Mouse (Mus musculus): ENCODE data around the gene Gan.

Gan gene

DNA sequence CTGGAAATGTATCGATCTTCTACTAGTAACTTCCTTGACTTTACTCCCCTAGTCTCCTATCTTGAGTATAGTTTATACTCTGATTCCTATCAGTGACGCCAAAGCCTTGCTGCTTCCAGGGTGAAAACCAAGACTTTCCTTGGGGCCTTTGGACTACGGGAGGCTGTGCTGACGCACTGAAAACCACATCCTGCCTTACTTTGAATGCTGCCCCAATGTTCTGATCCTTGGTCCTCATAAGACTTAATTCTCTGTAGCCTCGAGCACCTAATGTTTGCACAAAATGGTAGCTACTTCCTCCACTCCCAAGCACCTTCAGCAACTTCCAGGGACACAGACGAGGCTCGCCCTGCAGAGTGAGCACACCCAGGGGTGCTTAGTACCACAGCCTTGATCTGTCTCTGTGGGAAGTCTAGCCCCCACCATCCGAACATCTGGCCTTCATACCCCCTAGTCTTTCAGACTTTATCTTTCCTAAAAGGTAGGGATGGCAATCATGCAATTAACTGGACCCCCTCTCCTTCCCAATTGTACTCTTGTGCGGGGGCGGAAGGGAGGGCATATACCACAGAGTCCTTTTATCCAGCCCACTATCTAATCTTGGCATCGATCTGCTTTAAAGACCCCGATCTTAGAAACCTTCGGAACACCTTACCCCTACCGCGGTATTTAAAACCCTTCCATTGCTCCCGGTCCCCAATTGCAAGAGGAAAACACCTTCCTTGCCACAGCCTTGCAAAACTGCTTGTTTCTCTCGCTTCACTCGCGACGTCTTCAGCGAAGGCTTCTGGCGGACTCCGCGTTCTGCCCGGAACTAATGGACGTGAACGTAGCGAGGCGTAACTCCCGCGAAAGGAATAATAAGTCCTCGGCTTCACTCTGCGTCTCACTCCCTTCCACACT, 818 bp upstream of the Gan start:
- in situ Hi-C loops (cut with MboI, MseI) = loop anchor here (25.0 kb wide), 1 partner anchor 630 kb away; no protein-coding TSS in a partner anchor

DNA sequence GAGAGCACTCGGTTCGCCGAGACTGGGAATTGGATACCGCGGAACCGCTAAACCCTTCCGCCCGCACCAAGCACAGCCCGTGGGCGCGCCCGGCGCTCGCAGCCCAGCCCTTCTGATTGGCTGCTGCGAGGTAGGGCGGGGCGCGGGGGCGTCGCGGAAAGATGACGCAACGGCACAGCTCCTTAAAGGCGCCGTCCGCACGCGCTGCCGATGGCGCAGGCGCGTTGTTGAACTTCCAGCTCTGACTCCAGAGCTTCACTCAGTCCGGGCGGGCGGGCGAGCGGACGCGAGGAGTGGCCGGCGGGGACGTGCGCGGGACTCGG, 205 bp upstream of the Gan start:
- in situ Hi-C loops (cut with MboI, MseI) = loop anchor here (25.0 kb wide), 1 partner anchor 630 kb away; no protein-coding TSS in a partner anchor

DNA sequence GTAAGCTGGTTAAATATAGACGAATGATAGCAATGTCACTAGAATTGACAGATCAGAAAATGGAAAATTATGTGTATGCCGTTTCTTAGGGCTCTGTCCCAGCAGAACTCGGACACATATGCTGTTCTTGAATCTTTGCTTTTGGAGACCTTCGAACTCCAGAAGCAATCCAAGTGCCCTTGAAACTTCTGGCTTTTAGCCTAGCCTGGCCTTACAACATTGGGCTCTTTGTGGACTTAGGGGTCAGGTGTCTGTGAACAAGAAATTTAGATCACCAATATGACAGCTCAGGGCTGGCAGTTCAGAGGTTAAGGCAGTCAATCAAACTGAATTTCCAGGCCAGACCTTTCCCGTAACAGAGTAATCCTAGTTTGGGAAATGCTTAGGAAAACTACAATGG, 1.1 kb downstream of the Gan start:
- in situ Hi-C loops (cut with MboI, MseI) = loop anchor here (25.0 kb wide), 1 partner anchor 628 kb away; no protein-coding TSS in a partner anchor

DNA sequence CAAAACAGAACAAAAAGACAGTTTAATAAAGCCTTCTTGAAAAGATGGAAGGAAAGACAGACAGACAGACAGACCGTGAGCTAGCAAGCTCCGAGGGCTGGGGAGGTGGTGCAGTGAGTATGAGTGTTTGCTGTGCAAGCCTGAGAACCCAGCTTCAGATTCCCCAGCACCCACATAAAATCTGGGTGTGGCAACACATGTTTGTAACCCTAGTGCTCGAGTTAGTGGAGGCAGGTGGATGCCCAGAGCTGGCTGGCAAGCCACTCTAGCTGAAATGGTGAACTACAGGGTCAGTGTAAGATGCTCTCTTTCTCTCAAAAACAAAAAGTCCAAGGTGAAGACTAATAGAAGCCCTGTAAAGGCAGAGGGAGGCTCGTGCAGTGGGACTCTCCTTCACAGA, 7.0 kb downstream of the Gan start:
- in situ Hi-C loops (cut with MboI, MseI) = loop anchor here (25.0 kb wide), 1 partner anchor 622 kb away; no protein-coding TSS in a partner anchor

DNA sequence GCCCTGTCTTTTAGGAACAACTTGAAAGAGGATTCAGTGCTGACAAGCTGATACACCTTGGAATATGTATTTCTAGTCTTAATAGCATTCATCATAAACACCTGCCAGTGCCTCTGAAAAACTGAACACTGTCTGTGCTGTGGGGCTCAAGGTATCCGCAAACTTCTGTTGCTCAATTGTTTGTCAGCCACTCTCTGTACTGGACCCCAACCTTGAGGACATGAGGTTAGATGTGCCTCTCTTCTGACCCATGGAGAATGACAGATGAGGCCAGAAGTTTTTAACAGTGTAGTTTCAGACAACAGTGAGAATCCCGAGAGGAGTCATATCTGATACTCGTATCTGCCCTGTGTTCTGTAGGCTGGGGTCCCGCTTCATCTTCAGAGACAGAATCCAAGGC, 7.6 kb downstream of the Gan start:
- in situ Hi-C loops (cut with MboI, MseI) = loop anchor here (25.0 kb wide), 1 partner anchor 622 kb away; no protein-coding TSS in a partner anchor

DNA sequence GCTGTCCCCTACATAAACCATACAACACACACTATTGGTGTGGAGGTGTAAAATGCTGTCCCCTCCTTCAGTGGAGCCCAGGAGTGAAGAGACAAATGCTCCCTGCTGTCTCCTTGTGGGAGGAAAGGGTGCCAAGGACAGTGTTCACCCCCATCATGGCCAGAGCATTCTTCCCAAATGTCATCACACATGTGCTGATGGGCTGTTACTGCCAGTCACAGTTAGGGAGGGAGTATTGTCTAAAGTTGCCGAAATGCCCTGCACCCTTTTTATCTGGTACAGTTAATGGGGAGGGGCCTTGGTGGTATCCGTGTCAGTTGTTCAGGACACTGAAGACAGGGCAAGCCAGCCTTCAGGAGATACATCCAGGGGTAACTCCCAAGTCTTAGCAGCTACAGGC, 8.6 kb downstream of the Gan start:
- in situ Hi-C loops (cut with MboI, MseI) = loop anchor here (25.0 kb wide), 1 partner anchor 621 kb away; no protein-coding TSS in a partner anchor

DNA sequence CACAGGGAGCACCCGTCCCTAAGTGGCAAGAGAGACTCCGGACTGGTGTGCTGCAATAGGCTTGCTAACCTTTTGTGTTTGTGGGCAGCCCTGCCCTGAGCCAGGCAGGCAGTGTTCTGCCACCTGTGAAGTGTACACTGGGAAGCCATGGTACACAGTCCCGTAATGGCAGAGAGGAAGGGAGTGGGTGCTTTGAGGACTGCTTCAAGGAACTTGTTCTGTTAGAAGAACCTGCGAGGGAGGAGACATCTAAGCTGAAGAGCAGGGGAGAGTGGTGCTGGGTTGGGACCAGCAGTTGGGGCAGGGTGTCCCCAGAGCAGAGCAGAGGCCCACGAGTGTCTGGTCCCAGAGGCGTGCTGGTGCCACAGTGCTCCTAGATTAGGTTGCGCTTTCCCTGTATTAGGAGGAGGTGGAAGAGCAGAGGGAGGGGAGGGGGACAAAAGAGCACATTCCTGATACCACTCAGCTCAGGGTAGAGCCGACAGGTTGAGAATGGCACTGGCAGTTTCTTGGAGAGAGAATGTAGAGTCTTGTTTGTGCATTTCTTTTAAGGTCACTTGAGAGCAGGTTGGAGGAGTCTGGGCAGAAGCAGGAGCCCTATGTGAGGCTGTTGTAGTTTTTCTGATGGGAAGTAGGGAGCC, 9.4 kb downstream of the Gan start:
- in situ Hi-C loops (cut with MboI, MseI) = loop anchor here (25.0 kb wide), 1 partner anchor 620 kb away; no protein-coding TSS in a partner anchor

DNA sequence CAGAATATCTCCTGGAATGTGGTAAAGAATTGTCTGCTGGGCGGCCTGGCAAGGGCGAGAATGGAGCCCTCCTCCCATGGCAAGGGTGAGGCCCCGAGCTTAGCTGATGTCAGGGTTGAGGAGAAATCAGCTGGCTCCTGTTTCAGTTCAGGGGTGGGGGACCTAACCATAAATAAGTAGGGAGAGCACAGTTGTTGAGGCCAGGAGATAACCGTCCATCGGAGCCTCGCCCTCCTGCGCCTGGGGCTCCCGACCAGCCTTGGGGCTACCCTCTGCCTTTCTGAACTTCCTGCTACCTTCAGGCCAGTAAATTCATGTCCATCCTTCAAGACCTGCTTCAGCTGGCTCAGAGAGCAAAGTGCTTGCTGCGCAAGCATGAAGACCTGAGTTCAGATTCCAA, 10.4 kb downstream of the Gan start:
- in situ Hi-C loops (cut with MboI, MseI) = loop anchor here (25.0 kb wide), 1 partner anchor 619 kb away; no protein-coding TSS in a partner anchor

DNA sequence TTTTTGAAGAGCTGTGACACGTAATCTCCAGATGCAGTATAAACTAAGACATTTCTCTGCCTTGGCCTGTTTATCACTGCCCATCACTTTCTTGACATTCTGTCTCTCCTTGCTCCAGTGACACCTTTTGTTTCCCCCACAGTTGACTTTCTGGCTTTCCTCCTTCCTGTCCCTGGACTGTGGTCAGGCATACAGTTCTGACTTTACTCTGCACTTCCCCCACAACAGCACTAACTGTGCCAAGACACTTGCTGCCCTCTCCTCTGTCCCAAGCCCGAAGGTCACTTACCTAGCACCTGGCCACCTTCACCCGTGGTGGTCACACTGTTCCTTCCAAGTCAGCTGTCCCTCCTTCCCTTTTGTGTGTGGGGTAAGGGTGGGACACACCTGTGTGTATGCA, 13.9 kb downstream of the Gan start:
- in situ Hi-C loops (cut with MboI, MseI) = loop anchor here (25.0 kb wide), 1 partner anchor 615 kb away; no protein-coding TSS in a partner anchor

DNA sequence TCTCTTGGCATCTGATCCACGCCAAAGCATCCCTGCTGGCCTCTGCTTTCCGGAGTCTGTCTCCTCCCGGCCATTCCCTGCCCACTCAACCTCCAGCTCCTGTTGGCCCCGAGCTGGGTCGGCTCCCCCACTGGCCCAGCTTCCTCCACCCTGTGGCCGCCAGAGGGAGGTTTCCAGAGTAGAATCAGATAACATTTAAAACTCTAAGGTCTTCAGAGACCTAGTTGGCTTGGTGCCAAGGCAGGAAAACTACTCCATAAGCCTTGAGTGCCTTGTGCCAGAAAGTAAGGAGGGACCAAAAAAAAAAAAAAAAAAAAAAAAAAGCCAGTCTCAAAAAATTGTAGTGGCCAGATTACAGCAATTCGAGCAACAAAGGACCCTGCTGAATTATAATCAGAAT, 15.0 kb downstream of the Gan start:
- in situ Hi-C loops (cut with MboI, MseI) = loop anchor here (25.0 kb wide), 1 partner anchor 614 kb away; no protein-coding TSS in a partner anchor

DNA sequence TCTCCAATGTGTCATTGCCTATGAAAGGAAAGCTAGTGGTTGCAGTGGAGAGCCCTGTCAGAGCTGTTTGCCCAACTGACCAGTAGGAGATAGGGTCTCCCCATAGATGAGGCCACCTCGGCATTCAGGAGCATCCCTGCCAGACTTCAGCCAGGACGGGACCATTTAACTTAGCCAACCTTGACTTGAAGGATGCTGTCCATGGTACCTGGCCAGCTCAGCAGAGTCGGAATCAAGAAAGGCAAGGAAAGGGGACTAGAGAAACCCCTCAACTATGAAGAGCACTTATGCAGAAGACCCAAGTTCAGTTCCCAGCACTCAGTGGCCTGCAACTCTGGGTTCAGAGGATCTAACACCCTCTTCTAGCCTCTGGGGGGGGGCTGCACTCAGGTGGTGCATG, 15.8 kb downstream of the Gan start:
- in situ Hi-C loops (cut with MboI, MseI) = loop anchor here (25.0 kb wide), 1 partner anchor 614 kb away; no protein-coding TSS in a partner anchor

DNA sequence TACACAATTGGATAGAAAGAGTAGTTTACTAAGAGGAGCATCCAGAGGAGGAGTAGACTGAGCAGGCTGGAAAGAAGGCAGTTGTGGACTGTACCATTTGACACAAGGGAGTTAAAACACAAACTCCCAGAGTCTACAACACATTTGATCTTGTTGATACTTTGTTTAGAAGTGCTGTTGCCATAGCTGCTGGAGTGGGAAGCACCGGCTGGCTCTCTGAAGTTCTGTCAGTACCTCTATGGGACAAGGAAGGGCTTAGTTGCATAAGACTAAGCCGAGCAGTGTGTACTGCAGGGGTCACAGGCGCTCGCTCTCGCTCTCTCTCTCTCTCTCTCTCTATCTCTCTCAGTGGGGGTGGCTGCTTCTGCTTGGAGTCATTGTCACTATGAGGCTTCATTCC, 16.6 kb downstream of the Gan start:
- in situ Hi-C loops (cut with MboI, MseI) = loop anchor here (25.0 kb wide), 1 partner anchor 613 kb away; no protein-coding TSS in a partner anchor

DNA sequence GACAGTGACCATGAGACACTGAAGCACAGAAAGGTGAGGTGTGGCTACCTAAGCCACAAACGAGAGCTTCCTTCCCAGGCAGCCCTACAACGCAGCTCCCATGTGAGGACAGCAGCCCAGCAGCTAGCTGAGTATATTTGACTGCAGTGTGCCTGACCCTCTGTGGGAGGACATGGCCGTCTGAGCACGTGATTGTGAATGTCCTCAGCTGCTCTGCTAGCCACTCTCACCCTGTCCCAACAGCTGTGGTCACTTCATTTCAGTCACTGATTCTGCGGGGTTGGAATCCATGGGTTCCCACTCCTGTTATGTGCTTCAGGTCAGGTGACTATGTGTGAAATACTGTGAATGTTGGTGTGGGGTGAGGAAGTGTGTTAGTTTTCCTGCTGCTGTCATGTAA, 18.4 kb downstream of the Gan start:
- in situ Hi-C loops (cut with MboI, MseI) = no loop called here

DNA sequence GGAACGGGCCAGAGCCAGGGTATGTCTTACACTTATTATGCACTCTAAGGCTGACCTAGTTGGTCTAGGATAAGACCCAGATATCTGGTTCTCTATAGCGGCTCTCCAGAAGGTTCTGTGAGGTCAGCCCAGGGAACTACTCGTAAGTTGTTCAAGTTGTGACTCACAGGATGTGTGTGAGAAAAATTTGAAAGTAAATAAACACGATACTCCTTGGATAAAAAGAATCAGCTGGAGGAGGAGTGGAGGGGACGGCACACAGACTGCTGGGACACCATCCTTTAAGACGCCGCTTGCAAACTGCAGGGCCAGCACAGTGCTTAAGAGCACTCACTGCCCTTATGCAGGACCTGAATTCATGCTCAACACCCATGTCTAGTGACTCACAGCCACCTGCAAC, 19.3 kb downstream of the Gan start:
- in situ Hi-C loops (cut with MboI, MseI) = no loop called here

DNA sequence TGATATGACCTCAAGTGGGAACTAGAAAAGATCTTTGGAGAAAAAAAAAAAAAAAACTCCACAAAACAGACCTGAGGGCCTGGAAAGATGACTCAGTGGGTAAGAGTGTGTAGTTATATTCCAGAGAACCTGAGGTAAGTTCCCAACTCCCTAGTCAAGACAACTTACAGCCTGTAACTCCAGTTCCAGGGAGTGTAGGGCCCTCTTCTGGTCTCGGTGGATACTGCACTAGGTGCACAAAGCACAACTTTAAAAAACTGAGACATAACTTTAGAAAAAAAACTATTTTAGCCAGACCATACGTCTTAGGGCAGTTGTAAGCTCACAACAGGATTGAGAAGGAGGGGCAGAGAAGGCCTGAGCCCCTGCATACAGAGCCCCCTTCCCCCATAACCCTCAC, 20.1 kb downstream of the Gan start:
- in situ Hi-C loops (cut with MboI, MseI) = no loop called here

DNA sequence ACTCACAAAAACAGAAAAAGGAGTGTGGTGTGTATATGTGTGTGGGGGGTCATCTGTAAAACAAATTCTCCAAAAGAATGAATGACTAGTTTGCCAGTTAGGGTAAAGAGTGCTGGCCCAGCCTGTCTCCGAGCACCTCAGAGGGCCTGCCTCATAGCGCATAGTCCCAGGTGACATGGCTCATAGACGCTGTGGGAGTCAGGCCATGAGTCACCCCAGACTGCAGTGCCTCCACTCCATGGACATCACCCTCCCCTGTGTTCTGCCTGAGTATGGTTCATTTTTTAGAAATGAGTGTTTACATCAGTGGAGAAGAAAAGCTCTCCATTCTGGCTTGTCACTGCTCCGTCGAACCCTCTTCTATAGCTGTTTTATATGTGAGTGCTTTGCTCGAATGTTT, 20.7 kb downstream of the Gan start:
- in situ Hi-C loops (cut with MboI, MseI) = no loop called here

DNA sequence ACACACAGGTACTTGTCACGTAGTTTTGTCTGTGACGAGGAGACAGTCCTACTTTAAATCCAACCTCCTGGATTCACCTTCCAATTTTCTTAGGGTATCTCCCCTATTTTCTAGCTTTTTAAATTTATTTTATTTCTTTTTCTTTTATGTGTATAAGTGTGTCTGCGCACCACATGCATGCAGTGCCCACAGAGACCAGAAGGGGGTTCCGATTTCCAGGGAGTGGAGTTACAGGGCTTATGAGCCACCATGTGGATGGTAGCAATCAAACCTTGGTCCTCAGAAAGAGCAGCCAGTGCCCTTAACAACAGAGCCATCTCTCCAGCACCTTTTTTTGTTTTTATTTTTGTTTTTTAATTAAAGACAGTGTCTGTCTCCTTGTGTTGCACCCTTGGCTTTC, 24.8 kb downstream of the Gan start:
- in situ Hi-C loops (cut with MboI, MseI) = no loop called here

DNA sequence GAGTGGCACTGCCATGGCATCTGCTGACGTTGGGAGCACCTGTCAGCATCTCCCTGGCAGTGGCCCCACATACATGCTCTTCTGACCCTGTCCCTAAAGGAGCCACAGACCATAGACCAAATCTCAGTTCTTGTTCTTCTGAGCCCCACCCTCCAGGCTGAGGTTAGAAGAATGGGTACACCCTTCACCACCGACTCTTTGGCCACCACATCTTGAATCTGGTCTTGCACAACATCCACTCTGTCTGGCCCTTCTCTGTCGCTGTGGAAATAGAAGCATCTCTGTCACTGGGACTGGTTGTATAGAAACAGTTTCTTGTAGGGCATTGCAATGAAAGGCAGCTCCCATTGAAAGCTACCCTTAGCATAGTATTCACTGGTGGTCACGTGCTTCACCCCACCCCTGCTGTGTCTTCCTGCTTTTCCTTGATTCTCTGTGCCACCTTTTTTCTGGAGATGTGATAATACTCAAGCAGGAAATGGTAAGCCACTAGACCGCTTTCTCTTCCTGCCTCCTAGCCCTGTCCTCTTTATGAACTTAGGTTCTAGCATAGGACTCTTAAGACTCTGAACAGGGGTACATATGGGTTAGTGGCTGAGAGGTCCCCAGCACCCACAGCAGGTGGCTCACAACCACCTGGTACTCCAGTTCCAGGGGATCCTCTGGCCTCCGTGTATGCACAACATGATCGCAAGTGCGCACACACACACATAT, 25.9 kb downstream of the Gan start:
- in situ Hi-C loops (cut with MboI, MseI) = no loop called here

DNA sequence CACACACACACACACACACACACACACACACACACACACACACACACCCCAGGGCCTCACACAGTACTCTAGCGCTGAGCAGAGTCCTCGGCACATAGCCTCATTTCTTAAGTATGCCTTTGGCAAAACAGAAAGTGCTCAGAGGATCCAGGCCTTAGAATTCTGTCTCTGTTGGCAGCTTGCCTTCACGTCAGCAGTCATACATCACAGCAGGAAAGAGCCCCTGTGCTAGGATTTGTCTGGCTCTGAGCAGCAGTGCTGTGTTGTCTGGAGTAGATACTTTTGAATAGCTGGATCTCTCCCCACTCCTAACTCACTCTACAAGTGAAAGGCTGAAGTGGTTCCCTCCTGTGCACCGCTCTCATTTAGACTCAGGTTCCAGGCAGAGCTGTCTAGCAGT, 36.4 kb downstream of the Gan start:
- in situ Hi-C loops (cut with MboI, MseI) = no loop called here

DNA sequence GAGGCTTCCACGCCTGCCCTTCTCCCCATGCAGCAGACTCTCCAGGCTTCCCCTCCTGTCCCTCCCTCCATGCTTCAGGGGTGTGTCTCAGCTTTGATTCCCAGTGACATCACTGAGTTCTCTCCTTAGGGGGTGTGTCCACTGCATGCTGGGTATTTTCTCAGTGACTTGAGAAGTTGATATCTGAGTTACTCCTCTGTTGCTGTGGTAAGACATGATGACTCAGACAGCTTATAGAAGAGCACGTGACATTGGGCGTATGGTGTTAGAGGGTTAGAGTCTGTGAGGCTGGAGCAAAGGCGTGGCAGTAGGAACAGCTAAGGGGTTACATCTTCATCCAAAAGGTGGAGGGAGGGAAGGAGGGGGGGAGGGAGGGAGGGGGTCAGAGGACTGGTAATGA, 38.7 kb downstream of the Gan start:
- in situ Hi-C loops (cut with MboI, MseI) = no loop called here

DNA sequence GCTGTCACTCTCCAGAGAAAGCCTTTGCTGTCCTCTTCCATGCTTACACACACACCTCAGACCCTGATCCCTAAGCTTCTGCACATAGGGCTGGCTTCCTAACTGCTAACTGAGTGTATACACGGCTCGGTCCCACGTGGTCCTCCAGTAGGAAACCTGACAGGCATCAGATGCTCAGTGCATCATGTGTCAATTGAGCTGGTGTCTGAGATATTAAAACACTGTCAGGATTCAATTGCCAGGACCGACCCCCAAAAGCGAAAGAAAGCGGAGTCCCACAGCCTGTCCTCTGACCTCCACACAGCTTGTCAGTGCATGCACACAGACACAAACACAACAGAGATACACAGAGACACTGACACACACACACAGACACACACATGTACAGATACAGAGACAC, 39.6 kb downstream of the Gan start:
- in situ Hi-C loops (cut with MboI, MseI) = no loop called here

Measured in T-helper 17 cell (primary cell).